Mouse (Mus musculus): ENCODE measurements around the gene Lrit2. TPM values are rescaled to one million over a fixed set of nuclear protein-coding genes. Genes with fewer than 3 reads are reported as not detected.

Lrit2 gene
- polyA plus RNA-seq, 1 experiment from 2014 or later, result not detected

- WGBS, result 71% methylated on average over 5 of the region's 5 CpGs
- H3K36me3 ChIP-seq (ENCODE audit: control insufficient read depth, insufficient read depth, low read length), result no peaks in the 10 kb centered on the region
- H3K9ac ChIP-seq (ENCODE audit: low read length), result no peak overlapping the region
- no peaks in the 10 kb centered on the region for H3K4me1 ChIP-seq (ENCODE audit: control insufficient read depth, insufficient read depth, low read length)
- no peak overlapping the region for H3K4me3 ChIP-seq (ENCODE audit: low read depth, low read length)
- H3K27me3 ChIP-seq (replicated peaks; ENCODE audit: control insufficient read depth, insufficient read depth, low read length), result no peaks in the 10 kb centered on the region
- no peak overlapping the region for H3K4me2 ChIP-seq (ENCODE audit: low read length)
- no peak for ATAC-seq
- H3K9me3 ChIP-seq (replicated peaks; ENCODE audit: control insufficient read depth, low read length), result no peaks in the 10 kb centered on the region
- H3K27ac ChIP-seq (ENCODE audit: low read depth, low read length), result no peak overlapping the region
- DNase-seq (ENCODE audit: low spot score), result peak; percentile 10
Measured at GRCm38 (mm10) chr14:37104747-37105146, 37.0 kb downstream of the Lrit2 start.

GRCm38 (mm10) chr14:37105846-37106245, 38.1 kb downstream of the Lrit2 start:
- Histone ChIP-seq H3K4me2 (ENCODE audit: low read length) (no peak overlapping the region), H3K4me3 (ENCODE audit: low read depth, low read length) (no peak overlapping the region), H3K4me1 (ENCODE audit: control insufficient read depth, insufficient read depth, low read length) (no peaks in the 10 kb centered on the region), H3K9me3 (replicated peaks; ENCODE audit: control insufficient read depth, low read length) (no peaks in the 10 kb centered on the region), H3K36me3 (ENCODE audit: control insufficient read depth, insufficient read depth, low read length) (no peaks in the 10 kb centered on the region), H3K27me3 (replicated peaks; ENCODE audit: control insufficient read depth, insufficient read depth, low read length) (no peaks in the 10 kb centered on the region), H3K9ac (ENCODE audit: low read length) (no peak overlapping the region), H3K27ac (ENCODE audit: low read depth, low read length) (no peak overlapping the region)
- DNase-seq (ENCODE audit: low spot score) (no peak), ATAC-seq (peak; percentile 34; the same call in 1 of the 2 replicates)
- WGBS, result 37% methylated on average over 7 of the region's 7 CpGs

DNA sequence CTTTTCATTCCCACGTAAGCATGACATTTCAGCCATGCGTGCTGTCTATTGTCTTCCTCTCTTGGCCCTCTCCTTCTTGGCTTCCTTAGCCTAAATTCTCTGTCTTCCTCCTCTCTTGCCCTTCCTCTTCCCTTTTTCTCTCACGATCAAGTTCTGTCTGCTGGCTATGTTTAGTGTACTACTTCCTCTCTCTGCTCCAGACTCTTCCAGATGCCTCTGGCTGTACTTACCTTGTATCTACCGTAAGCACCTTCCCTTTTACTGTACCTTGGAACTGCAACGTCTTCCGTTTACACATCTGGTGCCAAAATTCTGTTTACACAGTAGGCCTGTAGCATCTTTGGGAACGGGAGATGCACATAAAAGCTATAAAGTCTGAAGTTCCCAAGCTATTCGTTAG, 41.7 kb downstream of the Lrit2 start:
- no peaks in the 10 kb centered on the region for H3K4me1 ChIP-seq (ENCODE audit: control insufficient read depth, insufficient read depth, low read length)
- WGBS, result 86% methylated on average over 8 of the region's 8 CpGs
- no peak for DNase-seq (ENCODE audit: low spot score)
- H3K9me3 ChIP-seq (replicated peaks; ENCODE audit: control insufficient read depth, low read length), result no peaks in the 10 kb centered on the region
- H3K36me3 ChIP-seq (ENCODE audit: control insufficient read depth, insufficient read depth, low read length), result no peaks in the 10 kb centered on the region
- no peak overlapping the region for H3K4me2 ChIP-seq (ENCODE audit: low read length)
- no peak overlapping the region for H3K27ac ChIP-seq (ENCODE audit: low read depth, low read length)
- H3K9ac ChIP-seq (ENCODE audit: low read length), result no peak overlapping the region
- no peak for ATAC-seq
- no peak overlapping the region for H3K4me3 ChIP-seq (ENCODE audit: low read depth, low read length)
- H3K27me3 ChIP-seq (replicated peaks; ENCODE audit: control insufficient read depth, insufficient read depth, low read length), result no peaks in the 10 kb centered on the region

DNA sequence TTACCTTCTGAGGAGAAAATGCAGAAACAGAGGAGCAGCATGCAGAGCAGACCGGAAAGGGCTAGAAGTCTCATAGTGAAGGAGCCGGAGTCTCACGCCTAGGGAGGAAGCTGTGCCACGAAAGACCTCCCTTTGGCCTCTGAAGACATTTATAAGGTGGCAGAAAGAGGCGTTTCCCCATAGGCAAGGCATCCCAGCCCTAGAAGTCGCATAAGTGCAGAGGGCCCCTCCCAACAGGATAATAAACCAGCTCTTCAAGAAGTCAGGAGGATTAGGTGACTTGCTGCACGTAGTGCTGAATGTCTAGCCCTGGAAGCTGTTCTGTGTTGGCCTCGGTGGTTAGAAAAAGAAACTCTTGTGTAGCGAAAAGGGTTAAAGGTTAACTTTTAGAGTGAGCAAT, 42.2 kb downstream of the Lrit2 start:
- WGBS, result 83% methylated on average over 9 of the region's 9 CpGs
- Histone ChIP-seq H3K9ac (ENCODE audit: low read length) (no peak overlapping the region), H3K36me3 (ENCODE audit: control insufficient read depth, insufficient read depth, low read length) (no peaks in the 10 kb centered on the region), H3K4me2 (ENCODE audit: low read length) (no peak overlapping the region), H3K27ac (ENCODE audit: low read depth, low read length) (no peak overlapping the region), H3K4me1 (ENCODE audit: control insufficient read depth, insufficient read depth, low read length) (no peaks in the 10 kb centered on the region), H3K9me3 (replicated peaks; ENCODE audit: control insufficient read depth, low read length) (no peaks in the 10 kb centered on the region), H3K27me3 (replicated peaks; ENCODE audit: control insufficient read depth, insufficient read depth, low read length) (no peaks in the 10 kb centered on the region), H3K4me3 (ENCODE audit: low read depth, low read length) (no peak overlapping the region)
- no peak for DNase-seq (ENCODE audit: low spot score)
- ATAC-seq, result no peak

GRCm38 (mm10) chr14:37110456-37110855, 42.7 kb downstream of the Lrit2 start:
- ATAC-seq, result no peak
- WGBS, result 90% methylated on average over 2 of the region's 2 CpGs
- H3K9ac ChIP-seq (ENCODE audit: low read length), result no peak overlapping the region
- no peak overlapping the region for H3K27ac ChIP-seq (ENCODE audit: low read depth, low read length)
- no peaks in the 10 kb centered on the region for H3K36me3 ChIP-seq (ENCODE audit: control insufficient read depth, insufficient read depth, low read length)
- H3K4me3 ChIP-seq (ENCODE audit: low read depth, low read length), result no peak overlapping the region
- H3K4me1 ChIP-seq (ENCODE audit: control insufficient read depth, insufficient read depth, low read length), result no peaks in the 10 kb centered on the region
- no peak for DNase-seq (ENCODE audit: low spot score)
- no peaks in the 10 kb centered on the region for H3K9me3 ChIP-seq (replicated peaks; ENCODE audit: control insufficient read depth, low read length)
- no peaks in the 10 kb centered on the region for H3K27me3 ChIP-seq (replicated peaks; ENCODE audit: control insufficient read depth, insufficient read depth, low read length)
- H3K4me2 ChIP-seq (ENCODE audit: low read length), result no peak overlapping the region

DNA sequence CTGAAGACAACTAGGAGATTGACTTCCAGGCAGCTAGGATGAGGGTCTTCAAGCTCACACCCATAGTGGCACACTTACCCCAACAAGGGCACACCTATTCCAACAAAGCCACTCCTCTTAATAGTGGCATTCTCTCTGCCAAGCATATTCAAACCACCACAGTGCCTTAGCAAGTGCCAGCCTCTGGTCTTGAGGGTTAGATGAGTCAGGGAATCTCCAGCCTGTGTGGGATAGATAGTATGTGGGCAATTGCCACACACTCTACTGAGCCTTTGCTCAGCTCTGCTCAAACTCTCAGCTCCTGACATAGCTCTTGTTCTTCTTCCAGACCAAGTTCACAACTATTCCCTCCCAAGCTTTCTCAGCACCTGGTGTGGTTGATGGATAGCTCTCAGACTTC, 43.6 kb downstream of the Lrit2 start:
- H3K36me3 ChIP-seq (ENCODE audit: control insufficient read depth, insufficient read depth, low read length), result no peaks in the 10 kb centered on the region
- H3K27ac ChIP-seq (ENCODE audit: low read depth, low read length), result no peak overlapping the region
- H3K9ac ChIP-seq (ENCODE audit: low read length), result no peak overlapping the region
- DNase-seq (ENCODE audit: low spot score), result no peak
- no peaks in the 10 kb centered on the region for H3K27me3 ChIP-seq (replicated peaks; ENCODE audit: control insufficient read depth, insufficient read depth, low read length)
- H3K4me1 ChIP-seq (ENCODE audit: control insufficient read depth, insufficient read depth, low read length), result no peaks in the 10 kb centered on the region
- no peak overlapping the region for H3K4me3 ChIP-seq (ENCODE audit: low read depth, low read length)
- no peak overlapping the region for H3K4me2 ChIP-seq (ENCODE audit: low read length)
- no peaks in the 10 kb centered on the region for H3K9me3 ChIP-seq (replicated peaks; ENCODE audit: control insufficient read depth, low read length)
- no peak for ATAC-seq

- Histone ChIP-seq H3K36me3 (ENCODE audit: control insufficient read depth, insufficient read depth, low read length) (no peaks in the 10 kb centered on the region), H3K27me3 (replicated peaks; ENCODE audit: control insufficient read depth, insufficient read depth, low read length) (no peaks in the 10 kb centered on the region), H3K9me3 (replicated peaks; ENCODE audit: control insufficient read depth, low read length) (no peaks in the 10 kb centered on the region), H3K4me3 (ENCODE audit: low read depth, low read length) (no peak overlapping the region), H3K4me2 (ENCODE audit: low read length) (no peak overlapping the region), H3K27ac (ENCODE audit: low read depth, low read length) (no peak overlapping the region), H3K4me1 (ENCODE audit: control insufficient read depth, insufficient read depth, low read length) (no peaks in the 10 kb centered on the region), H3K9ac (ENCODE audit: low read length) (no peak overlapping the region)
- WGBS, result 91% methylated on average over 7 of the region's 7 CpGs
- DNase-seq (ENCODE audit: low spot score) (no peak), ATAC-seq (no peak)
Measured at GRCm38 (mm10) chr14:37112931-37113330, 45.2 kb downstream of the Lrit2 start.

DNA sequence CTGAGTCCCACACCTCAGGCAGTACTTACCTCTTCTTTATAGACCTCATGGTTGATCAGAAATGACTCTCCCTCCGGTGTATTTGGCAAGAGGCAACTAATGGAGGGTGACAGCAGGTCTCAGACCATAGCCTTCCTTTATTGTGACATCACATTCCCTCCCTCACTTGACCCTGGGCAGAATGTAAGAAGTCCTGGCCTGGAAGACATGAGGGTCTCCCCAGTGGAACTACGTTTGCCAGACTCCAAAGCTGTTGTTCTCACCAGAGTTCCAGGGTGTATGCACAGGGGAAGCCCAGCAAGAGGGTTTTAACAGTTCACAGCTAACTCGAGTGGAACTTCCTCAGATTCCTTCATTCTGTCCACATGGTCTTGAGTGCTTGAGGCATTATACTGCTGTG, 46.2 kb downstream of the Lrit2 start, which contains the start of gene 2610528A11Rik:
2610528A11Rik (minus strand) TSS at position 101 of the 400 bp plus-strand sequence.
- Histone ChIP-seq H3K4me2 (ENCODE audit: low read length) (no peak within 1 kb of the TSS), H3K36me3 (ENCODE audit: control insufficient read depth, insufficient read depth, low read length) (no peaks in the 10 kb centered on the region), H3K4me1 (ENCODE audit: control insufficient read depth, insufficient read depth, low read length) (no peaks in the 10 kb centered on the region), H3K4me3 (ENCODE audit: low read depth, low read length) (no peak within 1 kb of the TSS), H3K27ac (ENCODE audit: low read depth, low read length) (no peak within 1 kb of the TSS), H3K27me3 (replicated peaks; ENCODE audit: control insufficient read depth, insufficient read depth, low read length) (no peaks in the 10 kb centered on the region), H3K9me3 (replicated peaks; ENCODE audit: control insufficient read depth, low read length) (no peaks in the 10 kb centered on the region), H3K9ac (ENCODE audit: low read length) (no peak within 1 kb of the TSS)
- ATAC-seq, result no peak
- 69% methylated on average over 3 of the region's 3 CpGs for WGBS
- no peak for DNase-seq (ENCODE audit: low spot score)

- ATAC-seq (no peak), DNase-seq (ENCODE audit: low spot score) (no peak)
- Histone ChIP-seq H3K27me3 (replicated peaks; ENCODE audit: control insufficient read depth, insufficient read depth, low read length) (no peaks in the 10 kb centered on the region), H3K9ac (ENCODE audit: low read length) (no peak overlapping the region), H3K4me1 (ENCODE audit: control insufficient read depth, insufficient read depth, low read length) (no peaks in the 10 kb centered on the region), H3K27ac (ENCODE audit: low read depth, low read length) (no peak overlapping the region), H3K4me3 (ENCODE audit: low read depth, low read length) (no peak overlapping the region), H3K9me3 (replicated peaks; ENCODE audit: control insufficient read depth, low read length) (no peaks in the 10 kb centered on the region), H3K4me2 (ENCODE audit: low read length) (no peak overlapping the region), H3K36me3 (ENCODE audit: control insufficient read depth, insufficient read depth, low read length) (peaks cover 27% of the 10 kb centered on the region)
- WGBS, result 97% methylated on average over 4 of the region's 4 CpGs
Measured at GRCm38 (mm10) chr14:37119233-37119632, 51.5 kb downstream of the Lrit2 start.
